25 mouse cellular contexts compared by ENCODE assay signal in the genomic region with DNA sequence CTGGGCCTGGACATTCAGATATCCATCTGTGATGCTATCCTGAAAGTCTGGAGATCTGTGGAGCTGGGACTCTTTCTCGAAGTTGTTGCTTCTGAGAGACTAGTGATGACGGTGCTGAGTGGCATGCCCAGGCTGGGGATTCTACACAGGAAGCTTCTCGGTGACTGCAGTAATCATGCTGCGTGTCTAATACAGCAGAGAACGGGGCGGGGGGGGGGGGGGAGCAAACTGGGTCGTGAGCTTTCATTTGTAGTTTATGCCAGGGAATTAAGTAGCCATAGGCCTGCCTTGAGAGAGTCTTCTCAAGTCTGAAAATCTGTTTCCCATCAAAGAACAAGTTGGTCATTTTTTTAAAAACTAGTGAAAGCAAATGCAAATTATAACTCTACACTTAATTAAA. TPM values are rescaled to one million over a fixed set of nuclear protein-coding genes. Genes with fewer than 3 reads are reported as not detected.
DNase-seq lines count a peak whose midpoint lies in the region; ATAC-seq and TF ChIP-seq lines count a peak whose summit lies in the region.
"Had no signal": no experiment of that assay in that cellular context is flagged by ENCODE, and none has a peak within 500 bp of the region (broad histone marks: within the 10 kb centered on the region; RNA-seq: fewer than 3 reads in every experiment).

No protein-coding gene starts in this region.

- peak; percentile 65 for DNase-seq in lung, embryonic 14.5 days
- no peak for DNase-seq in lung, postnatal 36 days
- DNase-seq in lung, postnatal 0 days (ENCODE audit: low spot score), result peak; percentile 38
- no peak for DNase-seq in lung, adult 2 months
- DNase-seq: adrenal gland, adult 8-10 months; adrenal gland, postnatal 14 days; adrenal gland, postnatal 36 days; B cell, adult 2 months; cerebellum, adult 11-12 months; cerebellum, adult 2 months; cerebellum, adult 9-10 months; cerebellum, postnatal 10 days; cerebellum, postnatal 25 days had no signal

- no peak for ATAC-seq in lung, embryonic 14.5 days (ENCODE audit: insufficient read depth)
- ATAC-seq in lung, postnatal 0 days, result peak; percentile 51
- ATAC-seq in midbrain, embryonic 13.5 days, result no peak
- ATAC-seq: activated CD4-positive, CD25-positive, alpha-beta regulatory T cell, adult 4 months; CD4-positive, CD25-positive, alpha-beta regulatory T cell, adult 4 months; forebrain, embryonic 13.5 days; forebrain, embryonic 15.5 days; Patski had no signal

- WGBS in lung, embryonic 14.5 days, result 37% methylated on average over 7 of the region's 7 CpGs
- WGBS in lung, postnatal 0 days, result 53% methylated on average over 6 of the region's 7 CpGs
- WGBS in lung, adult 2 months, result 59% methylated on average over 7 of the region's 7 CpGs
- WGBS in midbrain, embryonic 13.5 days, result 66% methylated on average over 7 of the region's 7 CpGs

- no peaks in the 10 kb centered on the region for H3K4me1 ChIP-seq in lung, embryonic 14.5 days (ENCODE audit: insufficient read depth)
- H3K4me1 ChIP-seq in lung, postnatal 0 days (ENCODE audit: insufficient read depth, low read depth, low read length), result no peaks in the 10 kb centered on the region
- H3K4me1 ChIP-seq in lung, adult 2 months (ENCODE audit: control insufficient read depth, insufficient read depth, low read length), result no peaks in the 10 kb centered on the region
- H3K4me1 ChIP-seq in midbrain, embryonic 13.5 days (replicated peaks), result no peaks in the 10 kb centered on the region
- H3K4me1 ChIP-seq: embryonic facial prominence, embryonic 12.5 days; forebrain, embryonic 13.5 days; forebrain, embryonic 15.5 days had no signal

- no peaks in the 10 kb centered on the region for H3K36me3 ChIP-seq in lung, embryonic 14.5 days (ENCODE audit: insufficient read depth)
- no peaks in the 10 kb centered on the region for H3K36me3 ChIP-seq in lung, postnatal 0 days (ENCODE audit: insufficient read depth, low read length)
- no peaks in the 10 kb centered on the region for H3K36me3 ChIP-seq in midbrain, embryonic 13.5 days
- H3K36me3 ChIP-seq: embryonic facial prominence, embryonic 10.5 days; embryonic facial prominence, embryonic 12.5 days; forebrain, embryonic 15.5 days; G1E had no signal

- no peaks in the 10 kb centered on the region for H3K9me3 ChIP-seq in lung, embryonic 14.5 days (ENCODE audit: low read depth, low read length)
- no peaks in the 10 kb centered on the region for H3K9me3 ChIP-seq in lung, postnatal 0 days (ENCODE audit: low read length)
- H3K9me3 ChIP-seq in midbrain, embryonic 13.5 days, result no peaks in the 10 kb centered on the region
- H3K9me3 ChIP-seq: embryonic facial prominence, embryonic 10.5 days; embryonic facial prominence, embryonic 12.5 days; forebrain, embryonic 13.5 days; forebrain, embryonic 15.5 days; G1E had no signal

- no peak overlapping the region for H3K9ac ChIP-seq in lung, embryonic 14.5 days
- H3K9ac ChIP-seq in lung, postnatal 0 days (replicated peaks; ENCODE audit: low read depth), result no peak overlapping the region
- no peak overlapping the region for H3K9ac ChIP-seq in midbrain, embryonic 13.5 days (replicated peaks)
- H3K9ac ChIP-seq: embryonic facial prominence, embryonic 12.5 days; forebrain, embryonic 13.5 days; forebrain, embryonic 15.5 days had no signal

- no peak overlapping the region for H3K4me2 ChIP-seq in lung, embryonic 14.5 days
- H3K4me2 ChIP-seq in lung, postnatal 0 days (replicated peaks; ENCODE audit: low read depth, low read length), result no peak overlapping the region
- no peak overlapping the region for H3K4me2 ChIP-seq in midbrain, embryonic 13.5 days (replicated peaks)
- H3K4me2 ChIP-seq: embryonic facial prominence, embryonic 12.5 days; forebrain, embryonic 13.5 days; forebrain, embryonic 15.5 days had no signal

- no peaks in the 10 kb centered on the region for H3K27me3 ChIP-seq in lung, embryonic 14.5 days (ENCODE audit: insufficient read depth, low read length)
- H3K27me3 ChIP-seq in lung, postnatal 0 days (replicated peaks; ENCODE audit: insufficient read depth, low read length), result no peaks in the 10 kb centered on the region
- H3K27me3 ChIP-seq in midbrain, embryonic 13.5 days, result no peaks in the 10 kb centered on the region
- H3K27me3 ChIP-seq: embryonic facial prominence, embryonic 12.5 days; forebrain, embryonic 13.5 days; forebrain, embryonic 15.5 days had no signal

- H3K27ac ChIP-seq in lung, embryonic 14.5 days (ENCODE audit: low read depth), result no peak overlapping the region
- H3K27ac ChIP-seq in lung, postnatal 0 days (ENCODE audit: low read length), result no peak overlapping the region
- H3K27ac ChIP-seq in midbrain, embryonic 13.5 days, result no peak overlapping the region
- H3K27ac ChIP-seq: embryonic facial prominence, embryonic 10.5 days; embryonic facial prominence, embryonic 12.5 days; forebrain, embryonic 13.5 days; forebrain, embryonic 15.5 days had no signal

- TF ChIP-seq EP300 in lung, postnatal 0 days (IDR thresholded peaks at IDR 0.05), result no peak

- TF ChIP-seq POLR2A in lung, adult 2 months (IDR thresholded peaks at IDR 0.05; ENCODE audit: borderline replicate concordance, extremely low read depth, low read depth, low read length), result no peak

- no peak for TF ChIP-seq CTCF in lung, embryonic 14.5 days (IDR thresholded peaks at IDR 0.05; ENCODE audit: low read depth)
- TF ChIP-seq CTCF in lung, postnatal 0 days (IDR thresholded peaks at IDR 0.05), result no peak
- TF ChIP-seq CTCF in lung, adult 2 months (IDR thresholded peaks at IDR 0.05; ENCODE audit: insufficient read depth, low read length), result no peak

- no peak overlapping the region for H3K4me3 ChIP-seq in lung, embryonic 14.5 days (ENCODE audit: low read depth, low read length)
- no peak overlapping the region for H3K4me3 ChIP-seq in lung, postnatal 0 days (ENCODE audit: low read depth, low read length)
- no peak overlapping the region for H3K4me3 ChIP-seq in lung, adult 2 months (replicated peaks; ENCODE audit: extremely low read depth, low read depth, low read length)
- H3K4me3 ChIP-seq in midbrain, embryonic 13.5 days (replicated peaks), result no peak overlapping the region
- H3K4me3 ChIP-seq: embryonic facial prominence, embryonic 10.5 days; embryonic facial prominence, embryonic 12.5 days; forebrain, embryonic 13.5 days; forebrain, embryonic 15.5 days had no signal

RNA-seq across cellular contexts. Expression of a gene that starts 12.9 kb away (rescaled TPM):
- not detected in 2 replicates for polyA plus RNA-seq in lung, embryonic 14.5 days (2014; fragmentation: Nextera tagmentation; extraction: Ambion mirVana)
- not detected in 2 replicates for polyA plus RNA-seq in lung, postnatal 0 days (2015; fragmentation: Nextera tagmentation; extraction: Ambion mirVana)
- polyA plus RNA-seq in lung, adult 2 months (2012; rRNA removed), result not detected in 2 replicates
- polyA plus RNA-seq in midbrain, embryonic 13.5 days (2015; fragmentation: Nextera tagmentation; extraction: Ambion mirVana), result not detected in 2 replicates
- polyA plus RNA-seq: activated CD4-positive, CD25-positive, alpha-beta regulatory T cell, adult 4 months; CD4-positive, CD25-positive, alpha-beta regulatory T cell, adult 4 months; cerebellum, adult 2 months; cortical plate, adult 2 months; embryonic facial prominence, embryonic 10.5 days; embryonic facial prominence, embryonic 12.5 days; embryonic facial prominence, embryonic 14.5 days; forebrain, embryonic 11.5 days; forebrain, embryonic 13.5 days; forebrain, embryonic 15.5 days; G1E; Patski had no signal

RNA-seq across cellular contexts. Expression of a gene that starts 34.3 kb away (rescaled TPM):
- polyA plus RNA-seq in lung, embryonic 14.5 days (2014; fragmentation: Nextera tagmentation; extraction: Ambion mirVana), result not detected in 2 replicates
- not detected in 2 replicates for polyA plus RNA-seq in lung, postnatal 0 days (2015; fragmentation: Nextera tagmentation; extraction: Ambion mirVana)
- not detected in 2 replicates for polyA plus RNA-seq in lung, adult 2 months (2012; rRNA removed)
- polyA plus RNA-seq in midbrain, embryonic 13.5 days (2015; fragmentation: Nextera tagmentation; extraction: Ambion mirVana), result not detected in 2 replicates
- polyA plus RNA-seq: activated CD4-positive, CD25-positive, alpha-beta regulatory T cell, adult 4 months; CD4-positive, CD25-positive, alpha-beta regulatory T cell, adult 4 months; cerebellum, adult 2 months; cortical plate, adult 2 months; embryonic facial prominence, embryonic 10.5 days; forebrain, embryonic 11.5 days; forebrain, embryonic 13.5 days; forebrain, embryonic 15.5 days; G1E; Patski had no signal

RNA-seq across cellular contexts. Expression of a gene that starts 37.4 kb away (rescaled TPM):
- not detected in 2 replicates for polyA plus RNA-seq in lung, embryonic 14.5 days (2014; fragmentation: Nextera tagmentation; extraction: Ambion mirVana)
- not detected in 2 replicates for polyA plus RNA-seq in lung, postnatal 0 days (2015; fragmentation: Nextera tagmentation; extraction: Ambion mirVana)
- polyA plus RNA-seq in lung, adult 2 months (2012; rRNA removed), result not detected in 2 replicates
- not detected in 2 replicates for polyA plus RNA-seq in midbrain, embryonic 13.5 days (2015; fragmentation: Nextera tagmentation; extraction: Ambion mirVana)
- polyA plus RNA-seq: activated CD4-positive, CD25-positive, alpha-beta regulatory T cell, adult 4 months; CD4-positive, CD25-positive, alpha-beta regulatory T cell, adult 4 months; cerebellum, adult 2 months; embryonic facial prominence, embryonic 10.5 days; embryonic facial prominence, embryonic 14.5 days; forebrain, embryonic 11.5 days; forebrain, embryonic 13.5 days; forebrain, embryonic 15.5 days; G1E; Patski had no signal

RNA-seq across cellular contexts. Expression of a gene that starts 51.6 kb away (rescaled TPM):
- not detected in 2 replicates for polyA plus RNA-seq in lung, embryonic 14.5 days (2014; fragmentation: Nextera tagmentation; extraction: Ambion mirVana)
- polyA plus RNA-seq in lung, postnatal 0 days (2015; fragmentation: Nextera tagmentation; extraction: Ambion mirVana), result not detected in 2 replicates
- polyA plus RNA-seq in lung, adult 2 months (2012; rRNA removed), result 0.03 and 0.05 TPM in 2 replicates
- polyA plus RNA-seq in midbrain, embryonic 13.5 days (2015; fragmentation: Nextera tagmentation; extraction: Ambion mirVana), result not detected in 2 replicates
- polyA plus RNA-seq: CD4-positive, CD25-positive, alpha-beta regulatory T cell, adult 4 months; cerebellum, adult 2 months; cortical plate, adult 2 months; embryonic facial prominence, embryonic 10.5 days; embryonic facial prominence, embryonic 12.5 days; embryonic facial prominence, embryonic 14.5 days; forebrain, embryonic 11.5 days; forebrain, embryonic 13.5 days; forebrain, embryonic 15.5 days; G1E; Patski had no signal

Comparison
In these comparisons a context has a peak if more than half of its experiments do, and no peak if none do; other contexts are left out.
1. DNase-seq: peak in lung, embryonic 14.5 days (single experiment) and lung, postnatal 0 days (single experiment); none in lung, postnatal 36 days (single experiment) and lung, adult 2 months (single experiment).